Comparison of ENCODE assay signal across 13 mouse cellular contexts in the genomic region with DNA sequence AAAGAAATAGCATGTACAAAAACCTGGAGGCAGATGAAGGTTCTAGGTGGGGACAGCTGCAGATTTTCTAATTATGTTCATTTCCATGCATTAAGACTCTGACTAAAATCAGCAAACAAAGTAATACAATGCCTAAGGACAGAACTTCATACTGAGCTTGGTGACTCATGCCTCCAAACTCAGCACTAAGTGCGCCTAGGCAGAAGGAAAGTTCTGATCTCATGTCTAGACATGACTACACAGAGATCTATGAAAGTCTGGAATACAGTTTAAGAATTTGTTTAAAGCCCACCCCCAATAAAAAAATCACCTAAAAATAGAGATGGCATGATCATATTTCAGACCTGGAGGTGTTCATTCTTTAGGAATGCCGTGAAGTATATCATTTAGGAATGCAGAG.
"Had no signal": no experiment of that assay in that cellular context is flagged by ENCODE, and none has a peak within 500 bp of the region (broad histone marks: within the 10 kb centered on the region; RNA-seq: fewer than 3 reads in every experiment).

No protein-coding gene starts in this region.

- DNase-seq: kidney, adult 2 months; kidney, postnatal 14 days; lung, postnatal 36 days; right cerebral cortex, postnatal 4 days; spleen, adult 18-20 months; thymus, postnatal 4 days had no signal

- ATAC-seq: liver, embryonic 12.5 days; midbrain, embryonic 13.5 days had no signal

- H3K27ac ChIP-seq: kidney, embryonic 15.5 days; left cerebral cortex, adult 2 months; liver, embryonic 12.5 days; lung, embryonic 15.5 days; midbrain, embryonic 13.5 days; neural tube, embryonic 12.5 days; stomach, embryonic 15.5 days had no signal

- H3K9me3 ChIP-seq: kidney, embryonic 15.5 days; liver, embryonic 12.5 days; lung, embryonic 15.5 days; midbrain, embryonic 13.5 days; neural tube, embryonic 12.5 days; stomach, embryonic 15.5 days had no signal

- H3K4me2 ChIP-seq: kidney, embryonic 15.5 days; liver, embryonic 12.5 days; lung, embryonic 15.5 days; midbrain, embryonic 13.5 days; neural tube, embryonic 12.5 days; stomach, embryonic 15.5 days had no signal

- H3K4me1 ChIP-seq: kidney, embryonic 15.5 days; liver, embryonic 12.5 days; lung, embryonic 15.5 days; midbrain, embryonic 13.5 days; neural tube, embryonic 12.5 days; stomach, embryonic 15.5 days had no signal

- H3K4me3 ChIP-seq: kidney, embryonic 15.5 days; left cerebral cortex, adult 2 months; liver, embryonic 12.5 days; lung, embryonic 15.5 days; midbrain, embryonic 13.5 days; neural tube, embryonic 12.5 days; stomach, embryonic 15.5 days had no signal

- H3K9ac ChIP-seq: kidney, embryonic 15.5 days; liver, embryonic 12.5 days; lung, embryonic 15.5 days; midbrain, embryonic 13.5 days; neural tube, embryonic 12.5 days; stomach, embryonic 15.5 days had no signal

- H3K36me3 ChIP-seq: kidney, embryonic 15.5 days; liver, embryonic 12.5 days; lung, embryonic 15.5 days; midbrain, embryonic 13.5 days; neural tube, embryonic 12.5 days; stomach, embryonic 15.5 days had no signal

- H3K27me3 ChIP-seq: kidney, embryonic 15.5 days; liver, embryonic 12.5 days; lung, embryonic 15.5 days; midbrain, embryonic 13.5 days; neural tube, embryonic 12.5 days; stomach, embryonic 15.5 days had no signal
